Mouse (Mus musculus) embryonic fibroblast, embryonic 13.5 days (primary cell): ENCODE results near the gene Trpm8.

Source experiments
- CTCF ChIP-seq: IDR thresholded peaks from 2 replicates; pipeline ENCODE4 v1.5.1; 2011; ENCODE audit warnings: mild to moderate bottlenecking, control low read depth, low read length, moderate library complexity, borderline replicate concordance; ENCODE audit not compliant: insufficient read depth
- POLR2A ChIP-seq: IDR thresholded peaks from 2 replicates; pipeline ENCODE4 v1.6.1; 2011; ENCODE audit warnings: low read depth, mild to moderate bottlenecking, control low read depth, low read length, moderate library complexity

- TF ChIP-seq CTCF = no peak
- no peak for TF ChIP-seq POLR2A
These were observed 27.4 kb upstream of the Trpm8 start for GRCm38 (mm10) chr1:88250023-88250422.
